Mouse (Mus musculus): ENCODE results near the gene Kcnc1.

GRCm38 (mm10) chr7:46487354-46487753 is 91.1 kb downstream of the Kcnc1 start:
- TF ChIP-seq CTCF (IDR thresholded peaks at IDR 0.05; ENCODE audit: extremely low read depth, insufficient read length, insufficient replicate concordance, low read depth, low read length) = no peak
- TF ChIP-seq POLR2A (IDR thresholded peaks at IDR 0.05; ENCODE audit: low read depth, low read length) = no peak
